Mouse (Mus musculus): ENCODE measurements around the gene Nfib.

Gene Nfib

GRCm38 (mm10) chr4:82691126-82692008, 14.2 kb downstream of the Nfib start:
- in situ Hi-C loops (cut with MseI, MboI): no loop called here

GRCm38 (mm10) chr4:82690267-82690666, 15.3 kb downstream of the Nfib start:
- in situ Hi-C loops (cut with MseI, MboI): no loop called here

GRCm38 (mm10) chr4:82686037-82686436, 19.5 kb downstream of the Nfib start:
- in situ Hi-C loops (cut with MseI, MboI): no loop called here

GRCm38 (mm10) chr4:82684088-82684715, 21.3 kb downstream of the Nfib start:
- in situ Hi-C loops (cut with MseI, MboI): no loop called here

GRCm38 (mm10) chr4:82683583-82683982, 22.0 kb downstream of the Nfib start:
- in situ Hi-C loops (cut with MseI, MboI): no loop called here

- in situ Hi-C loops (cut with MseI, MboI): no loop called here
Observed at GRCm38 (mm10) chr4:82676104-82676503, 29.4 kb downstream of the Nfib start.

GRCm38 (mm10) chr4:82667271-82667872, 38.2 kb downstream of the Nfib start:
- in situ Hi-C loops (cut with MseI, MboI): no loop called here

GRCm38 (mm10) chr4:82664436-82664835, 41.1 kb downstream of the Nfib start:
- in situ Hi-C loops (cut with MseI, MboI): no loop called here

- in situ Hi-C loops (cut with MseI, MboI): no loop called here
Observed at GRCm38 (mm10) chr4:82663749-82664381, 41.7 kb downstream of the Nfib start.

GRCm38 (mm10) chr4:82662626-82663025, 42.9 kb downstream of the Nfib start:
- in situ Hi-C loops (cut with MseI, MboI): no loop called here

GRCm38 (mm10) chr4:82662222-82662621, 43.3 kb downstream of the Nfib start:
- in situ Hi-C loops (cut with MseI, MboI): no loop called here

GRCm38 (mm10) chr4:82661215-82661614, 44.3 kb downstream of the Nfib start:
- in situ Hi-C loops (cut with MseI, MboI): no loop called here

GRCm38 (mm10) chr4:82645679-82646078, 59.9 kb downstream of the Nfib start:
- in situ Hi-C loops (cut with MseI, MboI): loop anchor here (10.0 to 25.0 kb wide), 3 partner anchors 289 to 542 kb away; no protein-coding TSS in a partner anchor

GRCm38 (mm10) chr4:82644797-82645196, 60.8 kb downstream of the Nfib start:
- in situ Hi-C loops (cut with MseI, MboI): loop anchor here (10.0 to 25.0 kb wide), 3 partner anchors 290 to 543 kb away; no protein-coding TSS in a partner anchor

GRCm38 (mm10) chr4:82643734-82644085, 61.8 kb downstream of the Nfib start:
- in situ Hi-C loops (cut with MseI, MboI): loop anchor here (10.0 to 25.0 kb wide), 3 partner anchors 291 to 544 kb away; no protein-coding TSS in a partner anchor

GRCm38 (mm10) chr4:82643022-82643733, 62.4 kb downstream of the Nfib start:
- in situ Hi-C loops (cut with MseI, MboI): loop anchor here (10.0 to 25.0 kb wide), 3 partner anchors 292 to 544 kb away; no protein-coding TSS in a partner anchor

- in situ Hi-C loops (cut with MseI, MboI): loop anchor here (10.0 to 25.0 kb wide), 3 partner anchors 294 to 546 kb away; no protein-coding TSS in a partner anchor
Observed at GRCm38 (mm10) chr4:82641066-82641680, 64.4 kb downstream of the Nfib start.

- in situ Hi-C loops (cut with MseI, MboI): loop anchor here (25.0 kb wide), 2 partner anchors 299 to 549 kb away; no protein-coding TSS in a partner anchor
Observed at GRCm38 (mm10) chr4:82638251-82638650, 67.3 kb downstream of the Nfib start.

GRCm38 (mm10) chr4:82637633-82638032, 67.9 kb downstream of the Nfib start:
- in situ Hi-C loops (cut with MseI, MboI): loop anchor here (25.0 kb wide), 2 partner anchors 300 to 550 kb away; no protein-coding TSS in a partner anchor

GRCm38 (mm10) chr4:82636658-82637057, 68.9 kb downstream of the Nfib start:
- in situ Hi-C loops (cut with MseI, MboI): loop anchor here (25.0 kb wide), 2 partner anchors 301 to 551 kb away; no protein-coding TSS in a partner anchor
